Mouse (Mus musculus): Measurements from ENCODE around the gene Tead4. TPM values are rescaled to one million over a fixed set of nuclear protein-coding genes. Genes with fewer than 3 reads are reported as not detected.

Tead4 gene
- polyA plus RNA-seq, 1 experiment from 2014 or later = 3.4 TPM

- WGBS = 3% methylated on average over 16 of the region's 16 CpGs
These were observed 14.7 kb downstream of the Tead4 start for GRCm38 (mm10) chr6:128285792-128286430.

GRCm38 (mm10) chr6:128282126-128282525 lies 18.5 kb downstream of the Tead4 start:
- Histone ChIP-seq H3K4me3 (no peak overlapping the region), H3K36me3 (no peaks in the 10 kb centered on the region), H3K4me2 (no peak overlapping the region), H3K9me3 (no peaks in the 10 kb centered on the region), H3K27ac (replicated peaks) (no peak overlapping the region), H3K9ac (no peak overlapping the region), H3K4me1 (peaks cover 31% of the 10 kb centered on the region), H3K27me3 (replicated peaks) (no peaks in the 10 kb centered on the region)
- 47% methylated on average over 3 of the region's 3 CpGs for WGBS
- ATAC-seq (ENCODE audit: extremely low read depth, insufficient number of reproducible peaks, low FRiP score, low TSS enrichment) = no peak

More at GRCm38 (mm10) chr6:128285792-128286430, 14.7 kb downstream of the Tead4 start:
- peak; percentile 25; the same call in 1 of the 2 replicates for ATAC-seq (ENCODE audit: extremely low read depth, insufficient number of reproducible peaks, low FRiP score, low TSS enrichment)
- H3K4me2 ChIP-seq = peak overlapping the region; percentile 76
- H3K36me3 ChIP-seq = no peaks in the 10 kb centered on the region
- peak overlapping the region; percentile 77 for H3K9ac ChIP-seq
- peak overlapping the region; percentile 50 for H3K4me3 ChIP-seq
- H3K27me3 ChIP-seq (replicated peaks) = no peaks in the 10 kb centered on the region
- H3K27ac ChIP-seq (replicated peaks) = peak overlapping the region; percentile 65
- no peaks in the 10 kb centered on the region for H3K9me3 ChIP-seq
- peaks cover 23% of the 10 kb centered on the region for H3K4me1 ChIP-seq

GRCm38 (mm10) chr6:128280472-128281145 lies 20.0 kb downstream of the Tead4 start:
- 48% methylated on average over 14 of the region's 14 CpGs for WGBS
- H3K27ac ChIP-seq (replicated peaks) = no peak overlapping the region
- peaks cover 16% of the 10 kb centered on the region for H3K4me1 ChIP-seq
- no peak for ATAC-seq (ENCODE audit: extremely low read depth, insufficient number of reproducible peaks, low FRiP score, low TSS enrichment)
- no peak overlapping the region for H3K9ac ChIP-seq
- H3K9me3 ChIP-seq = no peaks in the 10 kb centered on the region
- no peaks in the 10 kb centered on the region for H3K36me3 ChIP-seq
- no peak overlapping the region for H3K4me3 ChIP-seq
- no peak overlapping the region for H3K4me2 ChIP-seq
- H3K27me3 ChIP-seq (replicated peaks) = no peaks in the 10 kb centered on the region

DNA sequence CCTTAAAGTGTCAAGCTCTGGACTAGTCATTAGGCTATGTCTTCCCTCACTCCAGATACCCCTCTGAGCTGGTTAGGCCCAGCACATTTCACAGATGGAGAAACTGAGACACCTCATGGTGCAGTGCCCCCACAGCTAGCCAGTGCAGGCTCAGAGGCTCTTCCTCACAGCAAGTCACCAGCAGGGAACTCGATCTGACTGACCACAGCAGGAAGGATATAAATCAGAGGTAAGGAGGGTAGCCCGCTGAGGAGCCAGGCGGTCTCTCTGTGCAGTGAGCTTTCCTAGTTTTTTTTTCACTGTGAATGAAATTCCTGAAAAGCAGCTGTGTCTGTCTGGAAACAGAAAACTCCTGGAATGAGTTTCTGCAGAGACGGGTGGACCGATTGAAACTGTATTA lies 21.0 kb downstream of the Tead4 start:
- H3K4me3 ChIP-seq = no peak overlapping the region
- no peak overlapping the region for H3K4me2 ChIP-seq
- WGBS = 44% methylated on average over 5 of the region's 5 CpGs
- H3K9ac ChIP-seq = no peak overlapping the region
- H3K27me3 ChIP-seq (replicated peaks) = no peaks in the 10 kb centered on the region
- no peaks in the 10 kb centered on the region for H3K36me3 ChIP-seq
- H3K27ac ChIP-seq (replicated peaks) = no peak overlapping the region
- ATAC-seq (ENCODE audit: extremely low read depth, insufficient number of reproducible peaks, low FRiP score, low TSS enrichment) = no peak
- peaks cover 8% of the 10 kb centered on the region; the same call in 1 of the 2 replicates for H3K4me1 ChIP-seq
- no peaks in the 10 kb centered on the region for H3K9me3 ChIP-seq

- H3K4me1 ChIP-seq = peaks cover 8% of the 10 kb centered on the region; the same call in 1 of the 2 replicates
- no peak overlapping the region for H3K4me3 ChIP-seq
- ATAC-seq (ENCODE audit: extremely low read depth, insufficient number of reproducible peaks, low FRiP score, low TSS enrichment) = no peak
- no peak overlapping the region for H3K4me2 ChIP-seq
- H3K36me3 ChIP-seq = no peaks in the 10 kb centered on the region
- WGBS = 61% methylated on average over 4 of the region's 4 CpGs
- no peak overlapping the region for H3K27ac ChIP-seq (replicated peaks)
- no peaks in the 10 kb centered on the region for H3K9me3 ChIP-seq
- H3K9ac ChIP-seq = no peak overlapping the region
- no peaks in the 10 kb centered on the region for H3K27me3 ChIP-seq (replicated peaks)
These were observed 21.5 kb downstream of the Tead4 start for GRCm38 (mm10) chr6:128279099-128279498.

DNA sequence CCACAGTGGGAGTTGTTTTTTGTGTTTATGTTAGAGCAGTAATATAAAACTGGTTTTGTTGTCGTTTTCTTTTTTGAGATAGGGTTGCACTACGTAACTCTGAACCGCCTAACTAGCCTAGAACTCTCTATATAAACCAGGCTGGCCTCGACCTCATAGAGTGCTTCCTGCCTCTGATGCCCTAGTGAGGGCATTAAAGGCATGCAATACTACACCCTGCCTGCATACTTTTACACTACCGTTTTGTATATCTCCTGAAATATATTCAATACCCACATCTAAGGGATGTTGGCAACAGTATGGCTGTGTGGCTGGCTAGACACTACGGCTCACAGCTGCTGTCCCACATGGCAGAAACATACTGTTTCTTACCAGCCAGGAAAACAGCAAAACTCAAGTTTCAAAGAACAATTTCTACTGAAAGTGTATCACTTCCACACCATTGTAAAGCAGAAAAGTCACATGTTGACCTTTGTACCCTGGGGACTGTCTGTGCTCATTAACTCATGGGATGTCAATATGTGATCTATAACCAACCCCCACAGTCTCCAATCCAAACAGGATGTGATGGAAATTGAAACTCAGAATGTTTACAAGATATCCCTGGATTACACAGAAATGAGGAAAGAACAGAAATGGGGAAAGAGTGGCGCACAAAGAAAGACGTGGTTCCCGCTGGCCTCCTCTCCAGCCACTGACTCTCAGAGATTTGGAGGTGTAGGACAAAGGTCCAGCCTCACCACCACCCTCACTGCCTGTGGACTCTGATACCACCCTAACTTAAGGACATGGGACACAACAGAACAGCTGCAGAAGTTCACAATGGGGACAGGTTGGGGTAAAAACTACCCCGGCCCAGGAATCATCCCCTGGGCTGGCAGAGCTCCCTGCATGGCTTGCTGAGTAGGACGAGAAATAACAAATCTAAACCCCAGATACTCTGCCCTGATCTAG lies 23.2 kb downstream of the Tead4 start:
- H3K4me1 ChIP-seq = peaks cover 8% of the 10 kb centered on the region; the same call in 1 of the 2 replicates
- H3K36me3 ChIP-seq = no peaks in the 10 kb centered on the region
- H3K27ac ChIP-seq (replicated peaks) = no peak overlapping the region
- no peak for ATAC-seq (ENCODE audit: extremely low read depth, insufficient number of reproducible peaks, low FRiP score, low TSS enrichment)
- H3K9ac ChIP-seq = no peak overlapping the region
- 79% methylated on average over 11 of the region's 11 CpGs for WGBS
- no peaks in the 10 kb centered on the region for H3K27me3 ChIP-seq (replicated peaks)
- H3K4me2 ChIP-seq = no peak overlapping the region
- H3K9me3 ChIP-seq = no peaks in the 10 kb centered on the region
- no peak overlapping the region for H3K4me3 ChIP-seq

DNA sequence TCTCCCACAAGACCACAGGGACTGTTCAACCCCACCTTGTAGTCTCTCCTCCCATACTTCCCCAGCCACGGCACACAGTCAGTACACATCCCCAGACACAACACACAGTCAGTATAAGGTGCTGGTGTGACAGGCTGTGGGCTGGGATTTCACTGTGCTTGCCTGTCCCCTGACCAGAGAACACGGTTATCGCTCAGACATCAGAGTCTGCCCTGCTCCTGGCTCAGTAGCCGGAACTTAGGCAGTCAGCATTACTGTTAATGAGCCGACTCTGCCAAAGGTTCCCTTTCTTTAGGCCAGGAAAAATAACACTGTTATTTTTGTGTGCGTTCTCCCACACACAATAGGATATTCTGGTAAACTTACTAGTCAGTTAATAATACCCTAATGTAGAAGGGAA lies 24.3 kb downstream of the Tead4 start:
- WGBS = 85% methylated on average over 6 of the region's 6 CpGs
- Histone ChIP-seq H3K4me2 (no peak overlapping the region), H3K27me3 (replicated peaks) (no peaks in the 10 kb centered on the region), H3K9me3 (no peaks in the 10 kb centered on the region), H3K36me3 (no peaks in the 10 kb centered on the region), H3K9ac (no peak overlapping the region), H3K4me3 (no peak overlapping the region), H3K27ac (replicated peaks) (no peak overlapping the region), H3K4me1 (peaks cover 8% of the 10 kb centered on the region; the same call in 1 of the 2 replicates)
- ATAC-seq (ENCODE audit: extremely low read depth, insufficient number of reproducible peaks, low FRiP score, low TSS enrichment) = no peak

DNA sequence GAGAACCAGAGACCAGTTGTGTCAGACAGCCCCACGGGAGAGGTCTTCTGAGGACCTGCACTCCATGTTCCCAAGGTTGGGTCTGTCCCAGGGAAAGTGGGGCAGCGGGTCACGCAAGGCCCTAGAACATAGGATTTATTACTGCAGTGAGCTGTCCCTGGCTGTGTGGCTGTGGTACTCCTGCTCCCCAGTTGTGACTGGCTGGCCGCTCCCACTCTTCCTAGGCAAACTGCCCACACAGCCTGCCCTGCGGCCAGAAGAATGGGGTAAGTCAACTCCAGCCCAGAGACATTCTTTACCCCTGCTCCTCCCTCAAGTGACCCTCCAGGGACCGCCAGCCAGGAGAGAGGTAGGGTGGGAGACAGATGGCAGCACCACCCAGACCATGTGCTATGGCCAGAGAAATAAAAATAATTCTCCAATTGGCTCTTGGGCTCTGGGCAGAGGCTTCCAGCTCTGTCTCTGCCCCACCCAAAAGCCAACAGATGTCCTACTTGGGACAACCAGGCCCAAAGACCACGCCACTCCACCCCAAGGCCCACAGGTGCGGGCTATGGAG lies 25.0 kb downstream of the Tead4 start:
- Histone ChIP-seq H3K9ac (no peak overlapping the region), H3K27ac (replicated peaks) (no peak overlapping the region), H3K4me3 (no peak overlapping the region), H3K4me2 (no peak overlapping the region), H3K36me3 (no peaks in the 10 kb centered on the region), H3K9me3 (no peaks in the 10 kb centered on the region), H3K4me1 (peaks cover 8% of the 10 kb centered on the region; the same call in 1 of the 2 replicates), H3K27me3 (replicated peaks) (no peaks in the 10 kb centered on the region)
- no peak for ATAC-seq (ENCODE audit: extremely low read depth, insufficient number of reproducible peaks, low FRiP score, low TSS enrichment)
- WGBS = 80% methylated on average over 8 of the region's 8 CpGs

DNA sequence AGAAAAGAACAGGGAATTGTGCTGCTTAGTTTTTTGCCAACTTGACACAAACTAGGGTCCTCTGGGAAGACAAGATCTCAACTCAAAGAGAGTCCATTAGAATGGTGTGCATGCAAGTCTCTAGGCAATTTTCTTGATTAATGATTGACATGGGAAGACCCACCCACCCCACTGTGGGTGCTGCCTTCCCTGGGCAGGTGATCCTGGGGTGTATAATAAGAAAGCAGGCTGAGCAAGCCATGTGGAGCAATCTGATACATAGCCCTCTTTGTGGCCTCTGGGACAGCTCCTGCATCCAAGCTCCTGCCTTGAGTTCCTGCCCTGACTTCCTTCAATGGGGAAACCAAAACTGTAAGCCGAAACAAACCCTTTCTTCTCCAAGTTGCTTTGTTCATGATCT lies 27.1 kb downstream of the Tead4 start:
- Histone ChIP-seq H3K9me3 (no peaks in the 10 kb centered on the region), H3K4me3 (no peak overlapping the region), H3K27ac (replicated peaks) (no peak overlapping the region), H3K9ac (no peak overlapping the region), H3K4me2 (no peak overlapping the region), H3K4me1 (no peaks in the 10 kb centered on the region), H3K27me3 (replicated peaks) (no peaks in the 10 kb centered on the region), H3K36me3 (0 out of 2 replicates have a peak, but pooled peaks cover 2% of the 10 kb centered on the region)
- WGBS = 86% methylated on average over 1 of the region's 1 CpGs
- ATAC-seq (ENCODE audit: extremely low read depth, insufficient number of reproducible peaks, low FRiP score, low TSS enrichment) = no peak

GRCm38 (mm10) chr6:128272754-128273153 lies 27.9 kb downstream of the Tead4 start:
- Histone ChIP-seq H3K4me1 (no peaks in the 10 kb centered on the region), H3K27me3 (replicated peaks) (no peaks in the 10 kb centered on the region), H3K4me3 (no peak overlapping the region), H3K9me3 (no peaks in the 10 kb centered on the region), H3K4me2 (no peak overlapping the region), H3K9ac (no peak overlapping the region), H3K27ac (replicated peaks) (no peak overlapping the region), H3K36me3 (0 out of 2 replicates have a peak, but pooled peaks cover 2% of the 10 kb centered on the region)
- 89% methylated on average over 17 of the region's 17 CpGs for WGBS
- ATAC-seq (ENCODE audit: extremely low read depth, insufficient number of reproducible peaks, low FRiP score, low TSS enrichment) = no peak

GRCm38 (mm10) chr6:128269850-128270249 lies 30.8 kb downstream of the Tead4 start:
- Histone ChIP-seq H3K27me3 (replicated peaks) (no peaks in the 10 kb centered on the region), H3K4me1 (no peaks in the 10 kb centered on the region), H3K36me3 (0 out of 2 replicates have a peak, but pooled peaks cover 2% of the 10 kb centered on the region), H3K4me2 (no peak overlapping the region), H3K27ac (replicated peaks) (no peak overlapping the region), H3K4me3 (no peak overlapping the region), H3K9me3 (no peaks in the 10 kb centered on the region), H3K9ac (no peak overlapping the region)
- ATAC-seq (ENCODE audit: extremely low read depth, insufficient number of reproducible peaks, low FRiP score, low TSS enrichment) = no peak
- 68% methylated on average over 4 of the region's 4 CpGs for WGBS

Data from heart, embryonic 13.5 days (tissue).